Mouse (Mus musculus): Measurements from ENCODE around the gene Tpm3. TPM values are rescaled to one million over a fixed set of nuclear protein-coding genes. Genes with fewer than 3 reads are reported as not detected.

The Tpm3 gene
- polyA plus RNA-seq, 1 experiment from 2014 or later = 499 TPM

GRCm38 (mm10) chr3:90064383-90064782 is 8.1 kb upstream of the Tpm3 start:
- peaks cover 2% of the 10 kb centered on the region; the same call in 1 of the 2 replicates for H3K36me3 ChIP-seq (ENCODE audit: control insufficient read depth, insufficient read depth, low read length)
- no peak overlapping the region for H3K27ac ChIP-seq (ENCODE audit: low read depth, low read length)
- ATAC-seq (ENCODE audit: low FRiP score) = no peak
- H3K27me3 ChIP-seq (ENCODE audit: control insufficient read depth, insufficient read depth, low read length) = no peaks in the 10 kb centered on the region
- no peaks in the 10 kb centered on the region for H3K9me3 ChIP-seq (ENCODE audit: control insufficient read depth, low read length)
- H3K9ac ChIP-seq (ENCODE audit: low read length) = no peak overlapping the region
- 86% methylated on average over 3 of the region's 3 CpGs for WGBS
- no peak overlapping the region for H3K4me3 ChIP-seq (ENCODE audit: low read depth, low read length)
- no peaks in the 10 kb centered on the region for H3K4me1 ChIP-seq (ENCODE audit: control insufficient read depth, insufficient read depth, low read length)
- DNase-seq (ENCODE audit: low spot score, missing footprints) = no peak
- no peak overlapping the region for H3K4me2 ChIP-seq

DNA sequence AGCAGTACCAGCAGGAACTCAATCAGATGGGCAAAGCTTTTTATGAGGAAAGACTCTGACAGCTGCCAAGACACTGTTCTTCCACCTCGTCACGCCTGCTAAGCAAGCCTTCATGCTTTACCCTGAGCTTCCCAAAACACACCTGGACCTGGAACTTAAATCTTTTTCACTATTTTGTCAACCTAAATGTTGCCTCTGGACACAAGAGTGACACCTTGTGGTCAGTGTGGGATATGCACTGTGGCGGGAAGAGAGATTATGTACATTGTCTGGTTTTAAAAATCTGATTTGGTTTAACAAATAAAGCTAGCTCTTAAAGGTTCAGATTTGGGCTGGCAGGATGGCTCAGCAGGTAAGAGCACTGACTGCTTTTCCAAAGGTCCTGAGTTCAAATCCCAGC is 6.9 kb upstream of the Tpm3 start:
- WGBS = 70% methylated on average over 3 of the region's 3 CpGs

GRCm38 (mm10) chr3:90067851-90068250 is 4.6 kb upstream of the Tpm3 start:
- no peaks in the 10 kb centered on the region for H3K27me3 ChIP-seq (ENCODE audit: control insufficient read depth, insufficient read depth, low read length)
- WGBS = 89% methylated on average over 4 of the region's 4 CpGs
- H3K4me2 ChIP-seq = no peak overlapping the region
- H3K9me3 ChIP-seq (ENCODE audit: control insufficient read depth, low read length) = no peaks in the 10 kb centered on the region
- 0 out of 2 replicates have a peak, but pooled peaks cover 2% of the 10 kb centered on the region for H3K36me3 ChIP-seq (ENCODE audit: control insufficient read depth, insufficient read depth, low read length)
- no peak overlapping the region for H3K27ac ChIP-seq (ENCODE audit: low read depth, low read length)
- no peaks in the 10 kb centered on the region for H3K4me1 ChIP-seq (ENCODE audit: control insufficient read depth, insufficient read depth, low read length)
- H3K9ac ChIP-seq (ENCODE audit: low read length) = no peak overlapping the region
- no peak for DNase-seq (ENCODE audit: low spot score, missing footprints)
- no peak overlapping the region for H3K4me3 ChIP-seq (ENCODE audit: low read depth, low read length)
- ATAC-seq (ENCODE audit: low FRiP score) = no peak

More for the DNA sequence above, 6.9 kb upstream of the Tpm3 start:
- no peak overlapping the region for H3K4me3 ChIP-seq (ENCODE audit: low read depth, low read length)
- no peak overlapping the region for H3K9ac ChIP-seq (ENCODE audit: low read length)
- no peaks in the 10 kb centered on the region for H3K9me3 ChIP-seq (ENCODE audit: control insufficient read depth, low read length)
- no peak overlapping the region for H3K27ac ChIP-seq (ENCODE audit: low read depth, low read length)
- H3K36me3 ChIP-seq (ENCODE audit: control insufficient read depth, insufficient read depth, low read length) = peaks cover 2% of the 10 kb centered on the region; the same call in 1 of the 2 replicates
- DNase-seq (ENCODE audit: low spot score, missing footprints) (peak; percentile 94), ATAC-seq (ENCODE audit: low FRiP score) (no peak)
- H3K4me1 ChIP-seq (ENCODE audit: control insufficient read depth, insufficient read depth, low read length) = no peaks in the 10 kb centered on the region
- no peaks in the 10 kb centered on the region for H3K27me3 ChIP-seq (ENCODE audit: control insufficient read depth, insufficient read depth, low read length)
- no peak overlapping the region for H3K4me2 ChIP-seq

- H3K27ac ChIP-seq (ENCODE audit: low read depth, low read length) = no peak overlapping the region
- H3K4me1 ChIP-seq (ENCODE audit: control insufficient read depth, insufficient read depth, low read length) = no peaks in the 10 kb centered on the region
These were observed 2.8 kb upstream of the Tpm3 start for GRCm38 (mm10) chr3:90069688-90070087.

GRCm38 (mm10) chr3:90076921-90077716 is 4.7 kb downstream of the Tpm3 start:
- peak overlapping the region; percentile 2; the same call in 1 of the 2 replicates for H3K4me2 ChIP-seq
- no peak overlapping the region for H3K4me3 ChIP-seq (ENCODE audit: low read depth, low read length)
- no peaks in the 10 kb centered on the region for H3K27me3 ChIP-seq (ENCODE audit: control insufficient read depth, insufficient read depth, low read length)
- DNase-seq (ENCODE audit: low spot score, missing footprints) (peak; percentile 98), ATAC-seq (ENCODE audit: low FRiP score) (no peak)
- H3K36me3 ChIP-seq (ENCODE audit: control insufficient read depth, insufficient read depth, low read length) = no peaks in the 10 kb centered on the region
- H3K4me1 ChIP-seq (ENCODE audit: control insufficient read depth, insufficient read depth, low read length) = peaks cover 23% of the 10 kb centered on the region
- H3K9ac ChIP-seq (ENCODE audit: low read length) = no peak overlapping the region
- WGBS = 5% methylated on average over 5 of the region's 5 CpGs
- no peaks in the 10 kb centered on the region for H3K9me3 ChIP-seq (ENCODE audit: control insufficient read depth, low read length)
- H3K27ac ChIP-seq (ENCODE audit: low read depth, low read length) = no peak overlapping the region

More at GRCm38 (mm10) chr3:90069688-90070087, 2.8 kb upstream of the Tpm3 start:
- ATAC-seq (ENCODE audit: low FRiP score) (no peak), DNase-seq (ENCODE audit: low spot score, missing footprints) (no peak)
- Histone ChIP-seq H3K9me3 (ENCODE audit: control insufficient read depth, low read length) (no peaks in the 10 kb centered on the region), H3K4me2 (no peak overlapping the region), H3K27me3 (ENCODE audit: control insufficient read depth, insufficient read depth, low read length) (no peaks in the 10 kb centered on the region), H3K36me3 (ENCODE audit: control insufficient read depth, insufficient read depth, low read length) (0 out of 2 replicates have a peak, but pooled peaks cover 2% of the 10 kb centered on the region), H3K4me3 (ENCODE audit: low read depth, low read length) (no peak overlapping the region), H3K9ac (ENCODE audit: low read length) (no peak overlapping the region)
- 85% methylated on average over 7 of the region's 7 CpGs for WGBS

DNA sequence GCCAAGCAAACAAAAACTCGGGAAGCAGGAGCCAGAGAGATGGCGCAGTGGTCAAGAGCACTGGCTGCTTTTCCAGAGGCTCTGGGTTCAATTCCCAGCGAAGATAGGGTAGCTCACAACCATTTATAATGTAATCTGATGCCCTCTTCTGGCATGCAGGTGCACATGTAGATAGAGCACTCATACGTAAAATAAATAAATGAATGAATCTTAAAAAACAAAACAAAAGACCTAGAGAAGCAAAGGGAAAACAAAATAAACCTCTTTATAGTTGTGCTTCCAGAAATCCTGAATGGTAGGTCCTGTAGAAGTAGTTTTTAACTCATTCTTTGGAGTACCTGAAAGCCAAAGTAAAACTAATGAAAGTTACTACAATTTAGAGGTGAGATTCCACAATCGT is 5.8 kb downstream of the Tpm3 start:
- H3K27ac ChIP-seq (ENCODE audit: low read depth, low read length) = no peak overlapping the region
- H3K36me3 ChIP-seq (ENCODE audit: control insufficient read depth, insufficient read depth, low read length) = no peaks in the 10 kb centered on the region

GRCm38 (mm10) chr3:90079133-90079762 is 6.8 kb downstream of the Tpm3 start:
- H3K4me3 ChIP-seq (ENCODE audit: low read depth, low read length) = peak overlapping the region; percentile 74
- ATAC-seq (ENCODE audit: low FRiP score) = peak; percentile 98
- H3K27me3 ChIP-seq (ENCODE audit: control insufficient read depth, insufficient read depth, low read length) = no peaks in the 10 kb centered on the region
- WGBS = under 1% methylated on average over 33 of the region's 33 CpGs
- no peaks in the 10 kb centered on the region for H3K36me3 ChIP-seq (ENCODE audit: control insufficient read depth, insufficient read depth, low read length)
- no peaks in the 10 kb centered on the region for H3K9me3 ChIP-seq (ENCODE audit: control insufficient read depth, low read length)
- peak overlapping the region; percentile 87 for H3K27ac ChIP-seq (ENCODE audit: low read depth, low read length)
- H3K4me2 ChIP-seq = peak overlapping the region; percentile 91
- DNase-seq (ENCODE audit: low spot score, missing footprints) = peak; percentile 98
- H3K4me1 ChIP-seq (ENCODE audit: control insufficient read depth, insufficient read depth, low read length) = peaks cover 36% of the 10 kb centered on the region
- peak overlapping the region; percentile 76 for H3K9ac ChIP-seq (ENCODE audit: low read length)

More for the DNA sequence above, 5.8 kb downstream of the Tpm3 start:
- no peak overlapping the region for H3K4me2 ChIP-seq
- H3K4me3 ChIP-seq (ENCODE audit: low read depth, low read length) = no peak overlapping the region
- no peak overlapping the region for H3K9ac ChIP-seq (ENCODE audit: low read length)
- 59% methylated on average over 5 of the region's 5 CpGs for WGBS
- H3K27me3 ChIP-seq (ENCODE audit: control insufficient read depth, insufficient read depth, low read length) = no peaks in the 10 kb centered on the region
- DNase-seq (ENCODE audit: low spot score, missing footprints) = no peak
- no peaks in the 10 kb centered on the region for H3K9me3 ChIP-seq (ENCODE audit: control insufficient read depth, low read length)
- peaks cover 27% of the 10 kb centered on the region for H3K4me1 ChIP-seq (ENCODE audit: control insufficient read depth, insufficient read depth, low read length)
- no peak for ATAC-seq (ENCODE audit: low FRiP score)

- ATAC-seq (ENCODE audit: low FRiP score) = peak; percentile 68
- no peaks in the 10 kb centered on the region for H3K36me3 ChIP-seq (ENCODE audit: control insufficient read depth, insufficient read depth, low read length)
- H3K4me1 ChIP-seq (ENCODE audit: control insufficient read depth, insufficient read depth, low read length) = peaks cover 36% of the 10 kb centered on the region
These were observed 7.5 kb downstream of the Tpm3 start for GRCm38 (mm10) chr3:90079763-90080497.

More at GRCm38 (mm10) chr3:90079763-90080497, 7.5 kb downstream of the Tpm3 start:
- H3K4me2 ChIP-seq = peak overlapping the region; percentile 91
- DNase-seq (ENCODE audit: low spot score, missing footprints) = peak; percentile 94
- H3K27ac ChIP-seq (ENCODE audit: low read depth, low read length) = peak overlapping the region; percentile 87
- H3K4me3 ChIP-seq (ENCODE audit: low read depth, low read length) = peak overlapping the region; percentile 74
- no peaks in the 10 kb centered on the region for H3K9me3 ChIP-seq (ENCODE audit: control insufficient read depth, low read length)
- H3K9ac ChIP-seq (ENCODE audit: low read length) = peak overlapping the region; percentile 76
- no peaks in the 10 kb centered on the region for H3K27me3 ChIP-seq (ENCODE audit: control insufficient read depth, insufficient read depth, low read length)
- under 1% methylated on average over 53 of the region's 53 CpGs for WGBS

Data from midbrain, embryonic 11.5 days (tissue).